Mouse (Mus musculus): ENCODE results near the gene Ulk4.

GRCm38 (mm10) chr9:121218636-121219035 is 58.4 kb downstream of the Ulk4 start:
- TF ChIP-seq POLR2A (IDR thresholded peaks at IDR 0.05; ENCODE audit: borderline replicate concordance, extremely low read depth, low read depth, low read length) = no peak
- TF ChIP-seq CTCF (IDR thresholded peaks at IDR 0.05; ENCODE audit: insufficient read depth, low read length) = no peak

All from lung, adult 2 months (tissue).